Mouse (Mus musculus) neural tube, embryonic 10.5 days (tissue): ENCODE data around the gene Cd47.

ENCODE experiments used
- DNase-seq: peaks from one replicate; pipeline ENCODE4 v3.0.0-alpha.2; 2017; ENCODE audit warnings: low spot score; ENCODE audit errors: extremely low spot score

The Cd47 gene

GRCm38 (mm10) chr16:49906940-49907339, 106.6 kb downstream of the Cd47 start:
- DNase-seq: no peak

- no peak for DNase-seq
Observed at GRCm38 (mm10) chr16:49907356-49907755, 107.0 kb downstream of the Cd47 start.

- no peak for DNase-seq
Observed at GRCm38 (mm10) chr16:49909536-49909935, 109.2 kb downstream of the Cd47 start.

GRCm38 (mm10) chr16:49914094-49914493, 113.8 kb downstream of the Cd47 start:
- DNase-seq: no peak

- no peak for DNase-seq
Observed at GRCm38 (mm10) chr16:49915532-49916476, 115.5 kb downstream of the Cd47 start.

- DNase-seq: no peak
Observed at GRCm38 (mm10) chr16:49920191-49920590, 119.9 kb downstream of the Cd47 start.

- no peak for DNase-seq
Observed at GRCm38 (mm10) chr16:49921677-49922076, 121.3 kb downstream of the Cd47 start.

GRCm38 (mm10) chr16:49922098-49922497, 121.8 kb downstream of the Cd47 start:
- no peak for DNase-seq

GRCm38 (mm10) chr16:49923720-49924119, 123.4 kb downstream of the Cd47 start:
- no peak for DNase-seq

GRCm38 (mm10) chr16:49924941-49925340, 124.6 kb downstream of the Cd47 start:
- DNase-seq: no peak

GRCm38 (mm10) chr16:49933274-49933673, 132.9 kb downstream of the Cd47 start:
- DNase-seq: no peak

- DNase-seq: no peak
Observed at GRCm38 (mm10) chr16:49936008-49936443, 135.7 kb downstream of the Cd47 start.

GRCm38 (mm10) chr16:49936793-49937192, 136.5 kb downstream of the Cd47 start:
- no peak for DNase-seq

GRCm38 (mm10) chr16:49937218-49938165, 137.2 kb downstream of the Cd47 start:
- no peak for DNase-seq

- no peak for DNase-seq
Observed at GRCm38 (mm10) chr16:49938483-49939301, 138.4 kb downstream of the Cd47 start.

GRCm38 (mm10) chr16:49939376-49939775, 139.0 kb downstream of the Cd47 start:
- DNase-seq: no peak

- no peak for DNase-seq
Observed at GRCm38 (mm10) chr16:49940473-49940872, 140.1 kb downstream of the Cd47 start.

GRCm38 (mm10) chr16:49941031-49941430, 140.7 kb downstream of the Cd47 start:
- DNase-seq: no peak

- DNase-seq: no peak
Observed at GRCm38 (mm10) chr16:49943726-49944125, 143.4 kb downstream of the Cd47 start.

GRCm38 (mm10) chr16:49945084-49945483, 144.8 kb downstream of the Cd47 start:
- DNase-seq: no peak

GRCm38 (mm10) chr16:49947049-49947448, 146.7 kb downstream of the Cd47 start:
- no peak for DNase-seq
